Mouse (Mus musculus) E14TG2a.4 (cell line): Measurements from ENCODE around the gene Ttc25.
A peak's percentile ranks its signal among the peaks of the same experiment; 100 is the strongest.

Experiments
- CTCF ChIP-seq: conservative IDR thresholded peaks from 2 replicates; pipeline ENCODE4 v1.5.1; 2014; ENCODE audit warnings: low read length
- NANOG ChIP-seq: IDR thresholded peaks from 2 replicates; pipeline ENCODE4 v1.6.1; 2014; ENCODE audit warnings: borderline replicate concordance, low read length, mixed read lengths

DNA sequence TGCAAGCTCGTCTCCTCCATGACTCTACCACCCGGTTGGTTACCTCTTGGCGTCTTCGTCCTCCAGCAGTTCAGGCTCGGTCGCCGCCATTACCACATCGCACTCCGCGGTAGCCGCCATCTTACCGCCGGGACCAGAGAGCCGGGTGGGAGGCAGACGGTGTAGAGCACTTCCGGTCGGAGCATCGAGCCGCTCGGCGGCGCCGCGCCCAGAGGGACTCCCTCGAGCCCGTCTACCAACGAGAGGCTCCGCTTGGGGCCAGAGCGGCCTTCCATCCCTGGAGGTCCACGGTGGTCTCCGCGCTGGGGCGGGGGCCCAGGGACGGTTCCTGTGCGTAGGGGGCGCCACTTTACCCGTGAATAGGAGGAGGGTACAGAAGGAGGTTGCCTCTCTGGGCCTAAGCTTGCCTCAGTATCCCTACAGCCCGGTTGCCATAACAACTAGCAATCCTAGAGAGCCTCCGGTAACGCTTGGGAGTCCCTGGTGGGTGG lies 74.1 kb downstream of the Ttc25 start:
- TF ChIP-seq CTCF (peak; percentile 31), NANOG (no peak)
